Mouse (Mus musculus): Measurements from ENCODE around the gene Tinf2.

- no peak for TF ChIP-seq CTCF (IDR thresholded peaks at IDR 0.05; ENCODE audit: control insufficient read depth, insufficient read depth, insufficient replicate concordance, low read depth, low read length)
- no peak for TF ChIP-seq POLR2A (IDR thresholded peaks at IDR 0.05; ENCODE audit: control insufficient read depth, low read depth, low read length)
These were observed 8.9 kb downstream of the Tinf2 start for GRCm38 (mm10) chr14:55672741-55673060.

Measured in testis, adult 2 months (tissue).